Mouse (Mus musculus) left cerebral cortex, postnatal 4 days (tissue): Measurements from ENCODE around the gene Qser1. TPM values are rescaled to one million over a fixed set of nuclear protein-coding genes. Genes with fewer than 3 reads are reported as not detected.

Experiments
- DNase-seq: peaks from one replicate; pipeline ENCODE4 v3.0.0-alpha.2; 2022
- intact Hi-C: fragments of 180-260 bp; cut with DNase I; formaldehyde crosslinking; loops from one replicate; pipeline ENCODE4 v1.15.1; 2025
- total RNA-seq, 2 experiments: library from RNA; stranded (reverse); gene quantifications; 2 replicates each; pipeline ENCODE4 v1.2.3; 2021

The Qser1 gene
- total RNA-seq, 2 experiments from 2014 or later = 23.4 to 25.6 TPM

- no peak for DNase-seq
- intact Hi-C loops = no loop called here
These were observed 1.2 kb upstream of the Qser1 start for GRCm38 (mm10) chr2:104817555-104818330.

GRCm38 (mm10) chr2:104816866-104817439 lies 393 bp upstream of the Qser1 start:
- DNase-seq = peak; percentile 94
- intact Hi-C loops = no loop called here

GRCm38 (mm10) chr2:104815561-104816370 lies 794 bp downstream of the Qser1 start:
- DNase-seq = peak; percentile 40
- intact Hi-C loops = no loop called here

- no peak for DNase-seq
- intact Hi-C loops = no loop called here
These were observed 2.2 kb downstream of the Qser1 start for GRCm38 (mm10) chr2:104814181-104814951.

GRCm38 (mm10) chr2:104805435-104805834 lies 11.1 kb downstream of the Qser1 start:
- no peak for DNase-seq
- intact Hi-C loops = no loop called here

GRCm38 (mm10) chr2:104774763-104775162 lies 41.8 kb downstream of the Qser1 start:
- DNase-seq = no peak
- intact Hi-C loops = loop anchor here (5.0 kb wide), 1 partner anchor 87 kb away; no protein-coding TSS in a partner anchor

GRCm38 (mm10) chr2:104768697-104769096 lies 47.9 kb downstream of the Qser1 start:
- intact Hi-C loops = no loop called here
- DNase-seq = no peak

- DNase-seq = no peak
- intact Hi-C loops = no loop called here
These were observed 52.5 kb downstream of the Qser1 start for GRCm38 (mm10) chr2:104764018-104764417.

- no peak for DNase-seq
- intact Hi-C loops = no loop called here
These were observed 53.3 kb downstream of the Qser1 start for GRCm38 (mm10) chr2:104763134-104763703.

- DNase-seq = peak; percentile 5
- intact Hi-C loops = no loop called here
These were observed 65.9 kb downstream of the Qser1 start for GRCm38 (mm10) chr2:104750611-104751010.

GRCm38 (mm10) chr2:104748652-104749183 lies 67.8 kb downstream of the Qser1 start:
- DNase-seq = no peak
- intact Hi-C loops = no loop called here

- DNase-seq = no peak
- intact Hi-C loops = no loop called here
These were observed 70.3 kb downstream of the Qser1 start for GRCm38 (mm10) chr2:104746251-104746650.

- no peak for DNase-seq
- intact Hi-C loops = no loop called here
These were observed 72.6 kb downstream of the Qser1 start for GRCm38 (mm10) chr2:104743971-104744370.

GRCm38 (mm10) chr2:104743160-104743559 lies 73.4 kb downstream of the Qser1 start:
- no peak for DNase-seq
- intact Hi-C loops = no loop called here

- intact Hi-C loops = no loop called here
These were observed 73.9 kb downstream of the Qser1 start, which contains the start of gene Depdc7 for GRCm38 (mm10) chr2:104742741-104743064. TSS of gene Depdc7 (minus strand) at chr2:104742878.

GRCm38 (mm10) chr2:104741896-104742740 lies 74.4 kb downstream of the Qser1 start:
- intact Hi-C loops = no loop called here
- DNase-seq = no peak

More at GRCm38 (mm10) chr2:104742741-104743064, 73.9 kb downstream of the Qser1 start, which contains the start of gene Depdc7:
- peak; percentile 85 for DNase-seq

GRCm38 (mm10) chr2:104741015-104741758 lies 75.4 kb downstream of the Qser1 start:
- intact Hi-C loops = no loop called here
- DNase-seq = no peak

GRCm38 (mm10) chr2:104740248-104740949 lies 76.2 kb downstream of the Qser1 start:
- intact Hi-C loops = no loop called here
- DNase-seq = no peak
